Mouse (Mus musculus) cerebellum, postnatal 36 days (tissue): ENCODE data around the gene Sf3b5.
A peak's percentile ranks its signal among the peaks of the same experiment; 100 is the strongest.
"Not testable (repeated sequence)": the region's sequence is repeated elsewhere in the genome, so short reads cannot be mapped to it uniquely, and the experiment has no call there.

Source experiments
- DNase-seq, 2 experiments: peaks; one replicate each; pipeline ENCODE4 v3.0.0; 2021 to 2022; ENCODE audit warnings: mixed read lengths in 2 of 2

Sf3b5 gene

GRCm38 (mm10) chr10:13007876-13008736 is 3.0 kb downstream of the Sf3b5 start:
- peak; percentile 93 to 95 for DNase-seq

GRCm38 (mm10) chr10:13008737-13009121 is 3.6 kb downstream of the Sf3b5 start:
- DNase-seq = no peak

- DNase-seq = no peak
These were observed 8.9 kb downstream of the Sf3b5 start for GRCm38 (mm10) chr10:13014026-13014425.

- peak in 1 of 2 experiments; percentile 66 for DNase-seq
These were observed 11.4 kb downstream of the Sf3b5 start for GRCm38 (mm10) chr10:13016573-13016972.

GRCm38 (mm10) chr10:13018510-13018909 is 13.4 kb downstream of the Sf3b5 start:
- peak in 1 of 2 experiments; percentile 15 for DNase-seq

- no peak for DNase-seq
These were observed 13.9 kb downstream of the Sf3b5 start for GRCm38 (mm10) chr10:13019026-13019425.

GRCm38 (mm10) chr10:13022103-13022502 is 17.0 kb downstream of the Sf3b5 start:
- DNase-seq = no peak

- DNase-seq = not testable (repeated sequence)
These were observed 18.8 kb downstream of the Sf3b5 start for GRCm38 (mm10) chr10:13023985-13024384.

GRCm38 (mm10) chr10:13027702-13028101 is 22.6 kb downstream of the Sf3b5 start:
- no peak for DNase-seq

GRCm38 (mm10) chr10:13028215-13028614 is 23.1 kb downstream of the Sf3b5 start:
- DNase-seq = no peak

- no peak for DNase-seq
These were observed 24.3 kb downstream of the Sf3b5 start for GRCm38 (mm10) chr10:13029416-13029815.

- DNase-seq = no peak
These were observed 30.1 kb downstream of the Sf3b5 start for GRCm38 (mm10) chr10:13035270-13035669.

- no peak for DNase-seq
These were observed 34.6 kb downstream of the Sf3b5 start for GRCm38 (mm10) chr10:13039637-13040174.

GRCm38 (mm10) chr10:13044659-13045058 is 39.5 kb downstream of the Sf3b5 start:
- peak; percentile 27 to 36 for DNase-seq

- no peak for DNase-seq
These were observed 42.7 kb downstream of the Sf3b5 start for GRCm38 (mm10) chr10:13047816-13048215.

GRCm38 (mm10) chr10:13056863-13057381 is 51.8 kb downstream of the Sf3b5 start:
- no peak for DNase-seq
